Mouse (Mus musculus): ENCODE data around the gene Tmem209. TPM values are rescaled to one million over a fixed set of nuclear protein-coding genes. Genes with fewer than 3 reads are reported as not detected.

Tmem209 gene
- polyA plus RNA-seq, 1 experiment from 2014 or later, result 38.5 TPM

DNA sequence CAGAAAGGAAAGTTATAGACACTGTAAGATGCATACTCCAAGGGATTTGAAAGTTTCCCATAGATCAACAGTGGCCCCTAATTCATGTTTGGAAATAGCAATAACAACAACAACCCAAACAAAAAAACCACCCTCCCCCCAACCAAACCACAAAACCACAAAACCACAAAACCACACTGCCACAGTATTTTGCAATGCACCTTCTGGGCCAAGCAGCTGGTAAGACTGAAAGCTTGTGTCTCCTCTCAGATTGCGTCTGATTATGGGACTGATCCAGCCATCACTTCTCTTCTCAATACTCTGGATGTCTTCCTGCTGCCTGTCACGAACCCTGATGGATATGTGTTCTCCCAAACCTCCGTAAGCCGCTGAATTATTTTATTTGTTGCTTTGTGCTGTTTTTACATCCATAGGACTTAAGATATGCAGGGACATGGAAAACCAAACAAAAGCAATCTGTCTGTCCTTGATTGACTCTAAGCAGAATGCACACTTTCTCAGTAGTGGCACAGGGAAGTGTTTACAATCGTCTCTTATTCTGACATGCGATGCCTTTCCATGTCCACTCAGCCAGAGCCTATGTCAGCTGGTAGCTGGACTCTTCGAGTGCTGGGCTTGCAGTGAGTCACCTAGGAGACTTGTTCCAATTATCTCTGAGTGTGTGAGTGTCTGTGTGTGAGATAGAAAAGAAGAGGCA lies 41.1 kb upstream of the Tmem209 start:
- H3K4me2 ChIP-seq (ENCODE audit: low read depth, low read length), result no peak overlapping the region
- no peak overlapping the region for H3K4me3 ChIP-seq (ENCODE audit: low read length)
- H3K27ac ChIP-seq (ENCODE audit: low read length), result no peak overlapping the region
- ATAC-seq (ENCODE audit: low read depth), result no peak
- H3K9me3 ChIP-seq (ENCODE audit: control insufficient read depth, low read length), result no peaks in the 10 kb centered on the region
- no peaks in the 10 kb centered on the region for H3K36me3 ChIP-seq (ENCODE audit: control insufficient read depth, insufficient read depth, low read length)
- no peaks in the 10 kb centered on the region for H3K27me3 ChIP-seq (ENCODE audit: control insufficient read depth, insufficient read depth, low read depth, low read length)
- WGBS, result 75% methylated on average over 7 of the region's 7 CpGs
- H3K9ac ChIP-seq (ENCODE audit: low read length), result no peak overlapping the region
- peaks cover 30% of the 10 kb centered on the region for H3K4me1 ChIP-seq (replicated peaks; ENCODE audit: control insufficient read depth, insufficient read depth, low read length)

DNA sequence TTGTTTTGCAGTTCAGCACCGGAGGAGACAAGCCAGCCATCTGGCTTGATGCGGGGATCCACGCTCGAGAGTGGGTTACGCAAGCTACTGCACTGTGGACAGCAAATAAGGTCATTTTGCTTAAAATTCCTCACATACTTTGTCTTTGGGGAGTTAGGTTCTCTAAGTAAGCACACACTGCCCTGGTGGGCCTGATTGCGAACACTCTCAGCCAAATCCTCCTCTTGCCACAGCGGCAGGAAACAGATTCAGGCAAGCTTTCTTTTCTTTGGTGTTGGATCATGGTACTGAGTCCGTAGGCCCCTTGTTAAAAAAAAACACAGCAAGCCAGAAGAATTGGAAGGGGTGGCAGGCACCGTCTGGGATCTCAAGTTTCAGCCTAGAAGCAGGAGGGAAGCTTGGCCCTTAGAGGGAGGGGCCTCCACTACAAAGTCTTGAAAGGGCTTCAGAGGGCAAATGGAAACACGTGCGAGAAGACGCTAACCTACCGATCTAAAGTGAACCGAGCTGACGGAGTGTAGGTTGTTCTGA lies 39.7 kb upstream of the Tmem209 start:
- H3K4me2 ChIP-seq (ENCODE audit: low read depth, low read length), result peak overlapping the region; percentile 38
- H3K4me1 ChIP-seq (replicated peaks; ENCODE audit: control insufficient read depth, insufficient read depth, low read length), result peaks cover 30% of the 10 kb centered on the region
- ATAC-seq (ENCODE audit: low read depth), result peak; percentile 68
- WGBS, result 13% methylated on average over 15 of the region's 15 CpGs
- peak overlapping the region; percentile 79 for H3K27ac ChIP-seq (ENCODE audit: low read length)
- H3K27me3 ChIP-seq (ENCODE audit: control insufficient read depth, insufficient read depth, low read depth, low read length), result no peaks in the 10 kb centered on the region
- no peaks in the 10 kb centered on the region for H3K36me3 ChIP-seq (ENCODE audit: control insufficient read depth, insufficient read depth, low read length)
- H3K9me3 ChIP-seq (ENCODE audit: control insufficient read depth, low read length), result no peaks in the 10 kb centered on the region
- H3K4me3 ChIP-seq (ENCODE audit: low read length), result no peak overlapping the region
- peak overlapping the region; percentile 36 for H3K9ac ChIP-seq (ENCODE audit: low read length)

DNA sequence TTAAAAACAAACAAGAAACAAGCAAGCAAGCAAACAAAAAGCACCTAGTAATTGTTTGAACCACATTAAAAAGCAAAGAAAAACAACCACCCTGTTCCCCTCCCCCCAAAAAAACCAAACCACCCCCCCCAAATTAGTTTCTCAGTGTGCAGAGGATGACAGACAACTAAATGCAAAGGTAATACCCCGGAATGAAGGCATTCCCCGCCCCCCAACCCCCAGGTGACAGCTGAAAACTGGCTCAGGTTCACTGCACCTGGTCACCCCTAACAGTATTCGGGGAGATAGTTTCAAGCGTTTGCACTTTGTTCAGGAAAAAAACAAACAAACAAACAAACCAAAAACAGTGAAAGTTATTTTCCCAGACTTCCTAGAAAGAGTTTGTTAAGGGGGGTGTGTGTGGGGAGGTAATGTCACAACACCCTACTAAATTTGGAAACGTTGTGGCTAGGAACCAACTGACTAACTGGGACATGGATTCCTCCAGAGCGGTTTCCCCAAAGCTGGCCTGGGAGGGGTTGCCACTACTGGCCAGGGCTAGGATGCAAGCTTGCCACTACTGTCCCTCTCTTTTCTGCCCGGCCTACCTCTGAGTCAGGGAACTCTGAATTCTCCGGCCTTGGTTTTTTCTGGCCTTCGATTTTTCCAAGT lies 38.2 kb upstream of the Tmem209 start:
- peak; percentile 30; the same call in 1 of the 2 replicates for ATAC-seq (ENCODE audit: low read depth)
- no peaks in the 10 kb centered on the region for H3K27me3 ChIP-seq (ENCODE audit: control insufficient read depth, insufficient read depth, low read depth, low read length)
- H3K4me3 ChIP-seq (ENCODE audit: low read length), result peak overlapping the region; percentile 28
- peak overlapping the region; percentile 76 for H3K27ac ChIP-seq (ENCODE audit: low read length)
- peaks cover 42% of the 10 kb centered on the region for H3K4me1 ChIP-seq (replicated peaks; ENCODE audit: control insufficient read depth, insufficient read depth, low read length)
- 37% methylated on average over 9 of the region's 9 CpGs for WGBS
- H3K9me3 ChIP-seq (ENCODE audit: control insufficient read depth, low read length), result no peaks in the 10 kb centered on the region
- H3K9ac ChIP-seq (ENCODE audit: low read length), result no peak overlapping the region; the same call in 1 of the 2 replicates
- H3K36me3 ChIP-seq (ENCODE audit: control insufficient read depth, insufficient read depth, low read length), result no peaks in the 10 kb centered on the region
- H3K4me2 ChIP-seq (ENCODE audit: low read depth, low read length), result peak overlapping the region; percentile 59

DNA sequence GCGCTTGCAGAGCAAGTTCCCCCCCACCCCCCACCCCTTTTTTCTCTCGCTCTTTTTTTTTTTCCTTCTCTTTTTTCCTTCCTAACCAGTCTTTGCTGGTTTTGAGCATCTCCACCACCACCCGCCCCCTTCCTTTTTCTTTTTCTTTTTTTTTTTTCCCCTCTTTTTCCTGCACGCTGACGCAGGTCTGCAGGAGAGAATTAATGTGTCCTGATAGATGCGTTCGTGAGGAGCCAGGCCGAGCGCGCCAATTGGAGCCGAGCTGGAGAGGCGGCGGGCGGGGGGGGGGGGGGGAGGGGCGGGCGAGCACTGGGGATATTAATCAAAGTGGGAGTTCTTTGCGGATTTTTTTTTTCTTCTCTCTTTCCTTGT lies 37.7 kb upstream of the Tmem209 start:
- Histone ChIP-seq H3K4me1 (replicated peaks; ENCODE audit: control insufficient read depth, insufficient read depth, low read length) (peaks cover 42% of the 10 kb centered on the region), H3K27ac (ENCODE audit: low read length) (peak overlapping the region; percentile 76), H3K27me3 (ENCODE audit: control insufficient read depth, insufficient read depth, low read depth, low read length) (no peaks in the 10 kb centered on the region), H3K36me3 (ENCODE audit: control insufficient read depth, insufficient read depth, low read length) (no peaks in the 10 kb centered on the region), H3K4me3 (ENCODE audit: low read length) (peak overlapping the region; percentile 28), H3K4me2 (ENCODE audit: low read depth, low read length) (peak overlapping the region; percentile 59), H3K9me3 (ENCODE audit: control insufficient read depth, low read length) (no peaks in the 10 kb centered on the region), H3K9ac (ENCODE audit: low read length) (peak overlapping the region; percentile 17)
- under 1% methylated on average over 17 of the region's 17 CpGs for WGBS
- ATAC-seq (ENCODE audit: low read depth), result peak; percentile 64

DNA sequence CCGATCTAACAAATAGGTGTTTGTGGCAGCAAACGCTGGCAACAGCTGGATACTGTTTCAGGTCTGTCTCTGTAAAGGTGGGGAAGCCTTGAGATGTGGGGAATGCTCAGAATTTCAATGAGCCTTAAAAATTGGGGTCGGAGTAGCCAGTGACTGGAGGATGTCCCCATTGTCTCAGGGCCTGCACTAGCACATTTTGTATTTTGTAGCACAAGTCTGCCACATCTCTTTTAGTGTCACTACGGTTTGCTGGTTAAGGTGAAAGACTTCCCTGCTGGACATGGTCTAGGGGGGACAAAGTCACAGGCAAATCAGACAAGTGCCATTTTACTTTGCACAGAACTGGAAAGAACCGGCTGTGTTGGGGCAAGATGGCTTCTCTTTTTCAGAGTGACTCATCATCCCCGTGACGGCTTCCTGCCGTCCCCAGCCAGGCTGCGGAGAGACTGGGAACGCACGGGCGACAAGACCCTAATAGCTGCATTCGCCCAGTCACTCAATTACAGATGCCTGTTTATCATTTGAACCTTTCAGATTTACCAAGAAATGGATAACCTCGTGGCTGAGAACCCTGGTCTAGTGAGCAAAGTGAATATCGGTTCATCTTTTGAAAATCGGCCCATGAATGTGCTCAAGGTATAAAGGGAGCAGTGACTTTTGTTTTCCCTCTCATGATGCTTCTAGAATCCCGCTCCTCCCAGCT lies 37.1 kb upstream of the Tmem209 start:
- no peaks in the 10 kb centered on the region for H3K9me3 ChIP-seq (ENCODE audit: control insufficient read depth, low read length)
- peak overlapping the region; percentile 76 for H3K27ac ChIP-seq (ENCODE audit: low read length)
- no peaks in the 10 kb centered on the region for H3K27me3 ChIP-seq (ENCODE audit: control insufficient read depth, insufficient read depth, low read depth, low read length)
- no peaks in the 10 kb centered on the region for H3K36me3 ChIP-seq (ENCODE audit: control insufficient read depth, insufficient read depth, low read length)
- peak overlapping the region; percentile 28 for H3K4me3 ChIP-seq (ENCODE audit: low read length)
- WGBS, result 16% methylated on average over 17 of the region's 17 CpGs
- peak overlapping the region; percentile 59 for H3K4me2 ChIP-seq (ENCODE audit: low read depth, low read length)
- peaks cover 37% of the 10 kb centered on the region for H3K4me1 ChIP-seq (replicated peaks; ENCODE audit: control insufficient read depth, insufficient read depth, low read length)
- peak; percentile 32; the same call in 1 of the 2 replicates for ATAC-seq (ENCODE audit: low read depth)
- H3K9ac ChIP-seq (ENCODE audit: low read length), result peak overlapping the region; percentile 17

DNA sequence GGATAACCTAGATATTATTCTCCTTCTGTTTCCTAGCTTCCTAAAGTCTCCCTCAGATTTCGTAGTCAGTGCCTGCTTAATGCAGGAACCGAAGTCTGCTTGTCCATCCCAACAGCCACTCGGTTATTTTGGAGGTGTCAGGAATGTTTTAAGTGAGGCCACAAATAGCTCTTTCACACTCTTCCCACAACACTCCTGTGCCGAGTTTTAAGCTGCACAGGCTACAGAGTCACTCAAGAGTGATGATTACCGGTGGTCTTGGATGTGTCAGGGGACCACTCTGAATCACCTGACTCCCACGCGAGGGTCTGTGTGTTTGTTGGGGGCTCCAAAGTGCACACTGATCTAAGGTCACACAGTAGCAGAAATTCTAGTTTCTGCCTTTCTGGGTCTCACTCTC lies 36.1 kb upstream of the Tmem209 start:
- no peak overlapping the region for H3K27ac ChIP-seq (ENCODE audit: low read length)
- H3K9ac ChIP-seq (ENCODE audit: low read length), result no peak overlapping the region
- H3K4me3 ChIP-seq (ENCODE audit: low read length), result no peak overlapping the region
- ATAC-seq (ENCODE audit: low read depth), result no peak
- no peak overlapping the region for H3K4me2 ChIP-seq (ENCODE audit: low read depth, low read length)
- H3K36me3 ChIP-seq (ENCODE audit: control insufficient read depth, insufficient read depth, low read length), result no peaks in the 10 kb centered on the region
- peaks cover 37% of the 10 kb centered on the region for H3K4me1 ChIP-seq (replicated peaks; ENCODE audit: control insufficient read depth, insufficient read depth, low read length)
- no peaks in the 10 kb centered on the region for H3K9me3 ChIP-seq (ENCODE audit: control insufficient read depth, low read length)
- no peaks in the 10 kb centered on the region for H3K27me3 ChIP-seq (ENCODE audit: control insufficient read depth, insufficient read depth, low read depth, low read length)
- 64% methylated on average over 7 of the region's 7 CpGs for WGBS

DNA sequence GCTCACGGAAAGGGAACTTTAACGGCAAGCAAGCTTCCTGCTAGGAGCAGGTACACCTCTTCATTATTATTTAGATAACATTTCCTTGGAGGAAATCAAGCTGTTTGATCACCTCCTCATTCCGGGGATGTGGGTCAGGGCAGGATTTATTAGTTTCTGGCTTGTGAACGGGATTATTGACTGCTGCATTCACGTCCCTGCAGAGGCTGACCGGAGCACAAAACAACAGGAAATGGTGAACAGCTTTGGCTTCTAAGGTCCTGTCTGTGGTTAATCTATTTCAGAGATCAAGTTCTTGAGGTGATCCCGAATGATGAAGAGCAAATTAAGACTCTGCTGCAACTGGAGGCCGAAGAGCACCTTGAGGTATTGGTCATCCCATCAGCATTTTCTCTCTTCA lies 34.3 kb upstream of the Tmem209 start:
- 34% methylated on average over 8 of the region's 8 CpGs for WGBS
- Histone ChIP-seq H3K9me3 (ENCODE audit: control insufficient read depth, low read length) (no peaks in the 10 kb centered on the region), H3K4me1 (replicated peaks; ENCODE audit: control insufficient read depth, insufficient read depth, low read length) (peaks cover 28% of the 10 kb centered on the region), H3K36me3 (ENCODE audit: control insufficient read depth, insufficient read depth, low read length) (no peaks in the 10 kb centered on the region), H3K9ac (ENCODE audit: low read length) (no peak overlapping the region), H3K27ac (ENCODE audit: low read length) (no peak overlapping the region), H3K4me2 (ENCODE audit: low read depth, low read length) (0 out of 2 replicates have a peak overlapping the region, but pooled peaks have one; percentile 8), H3K4me3 (ENCODE audit: low read length) (0 out of 2 replicates have a peak overlapping the region, but pooled peaks have one; percentile 6), H3K27me3 (ENCODE audit: control insufficient read depth, insufficient read depth, low read depth, low read length) (no peaks in the 10 kb centered on the region)
- no peak for ATAC-seq (ENCODE audit: low read depth)

DNA sequence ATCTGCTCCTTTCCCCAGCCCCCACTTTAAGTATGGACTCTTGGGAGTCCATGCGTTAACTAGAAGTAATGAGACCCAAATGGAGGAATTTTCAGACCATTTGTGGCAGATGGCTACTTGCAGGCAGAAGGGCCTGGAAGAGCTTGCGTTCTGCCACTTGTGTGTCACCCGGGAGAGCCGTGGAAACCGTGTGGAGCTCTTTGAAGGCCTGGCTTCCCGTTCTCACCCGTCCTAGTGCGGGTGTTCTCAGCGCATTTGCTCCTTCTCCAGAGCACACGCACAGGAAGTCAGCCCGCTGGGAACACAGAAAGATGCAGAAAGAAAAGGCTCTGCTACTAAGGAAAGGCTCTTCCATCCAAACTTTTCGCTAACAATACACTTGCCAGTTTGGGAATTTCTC lies 33.5 kb upstream of the Tmem209 start:
- H3K27ac ChIP-seq (ENCODE audit: low read length), result no peak overlapping the region

DNA sequence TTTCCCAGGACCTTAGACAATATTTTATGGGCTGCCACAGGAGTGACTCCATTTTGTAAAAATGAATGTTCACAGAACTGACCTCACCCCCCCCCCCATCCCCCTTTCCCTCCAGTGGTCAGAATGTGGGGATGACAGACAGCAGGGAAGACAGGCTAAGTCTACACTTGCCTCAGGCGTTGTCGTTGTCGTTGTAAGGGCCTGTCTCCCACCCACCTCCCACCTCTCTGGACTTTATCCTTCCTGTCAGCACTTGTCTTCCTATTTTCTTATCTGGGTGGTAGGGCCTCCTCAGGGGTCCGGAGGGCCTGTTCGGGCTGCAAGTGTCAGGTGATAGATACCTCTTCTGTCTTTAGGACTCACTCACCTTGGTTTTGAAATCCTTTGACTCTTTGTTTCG lies 32.7 kb upstream of the Tmem209 start:
- Histone ChIP-seq H3K4me2 (ENCODE audit: low read depth, low read length) (no peak overlapping the region), H3K9ac (ENCODE audit: low read length) (no peak overlapping the region), H3K36me3 (ENCODE audit: control insufficient read depth, insufficient read depth, low read length) (no peaks in the 10 kb centered on the region), H3K27ac (ENCODE audit: low read length) (no peak overlapping the region), H3K9me3 (ENCODE audit: control insufficient read depth, low read length) (no peaks in the 10 kb centered on the region), H3K4me1 (replicated peaks; ENCODE audit: control insufficient read depth, insufficient read depth, low read length) (peaks cover 26% of the 10 kb centered on the region), H3K4me3 (ENCODE audit: low read length) (no peak overlapping the region), H3K27me3 (ENCODE audit: control insufficient read depth, insufficient read depth, low read depth, low read length) (no peaks in the 10 kb centered on the region)
- 62% methylated on average over 6 of the region's 6 CpGs for WGBS
- no peak for ATAC-seq (ENCODE audit: low read depth)

More for the DNA sequence above, 33.5 kb upstream of the Tmem209 start:
- Histone ChIP-seq H3K27me3 (ENCODE audit: control insufficient read depth, insufficient read depth, low read depth, low read length) (no peaks in the 10 kb centered on the region), H3K4me1 (replicated peaks; ENCODE audit: control insufficient read depth, insufficient read depth, low read length) (peaks cover 27% of the 10 kb centered on the region), H3K36me3 (ENCODE audit: control insufficient read depth, insufficient read depth, low read length) (no peaks in the 10 kb centered on the region), H3K4me3 (ENCODE audit: low read length) (no peak overlapping the region), H3K4me2 (ENCODE audit: low read depth, low read length) (no peak overlapping the region), H3K9ac (ENCODE audit: low read length) (no peak overlapping the region), H3K9me3 (ENCODE audit: control insufficient read depth, low read length) (no peaks in the 10 kb centered on the region)
- ATAC-seq (ENCODE audit: low read depth), result no peak
- WGBS, result 44% methylated on average over 12 of the region's 12 CpGs
